Mouse (Mus musculus): Measurements from ENCODE around the gene Nrxn1.

Nrxn1 gene

DNA sequence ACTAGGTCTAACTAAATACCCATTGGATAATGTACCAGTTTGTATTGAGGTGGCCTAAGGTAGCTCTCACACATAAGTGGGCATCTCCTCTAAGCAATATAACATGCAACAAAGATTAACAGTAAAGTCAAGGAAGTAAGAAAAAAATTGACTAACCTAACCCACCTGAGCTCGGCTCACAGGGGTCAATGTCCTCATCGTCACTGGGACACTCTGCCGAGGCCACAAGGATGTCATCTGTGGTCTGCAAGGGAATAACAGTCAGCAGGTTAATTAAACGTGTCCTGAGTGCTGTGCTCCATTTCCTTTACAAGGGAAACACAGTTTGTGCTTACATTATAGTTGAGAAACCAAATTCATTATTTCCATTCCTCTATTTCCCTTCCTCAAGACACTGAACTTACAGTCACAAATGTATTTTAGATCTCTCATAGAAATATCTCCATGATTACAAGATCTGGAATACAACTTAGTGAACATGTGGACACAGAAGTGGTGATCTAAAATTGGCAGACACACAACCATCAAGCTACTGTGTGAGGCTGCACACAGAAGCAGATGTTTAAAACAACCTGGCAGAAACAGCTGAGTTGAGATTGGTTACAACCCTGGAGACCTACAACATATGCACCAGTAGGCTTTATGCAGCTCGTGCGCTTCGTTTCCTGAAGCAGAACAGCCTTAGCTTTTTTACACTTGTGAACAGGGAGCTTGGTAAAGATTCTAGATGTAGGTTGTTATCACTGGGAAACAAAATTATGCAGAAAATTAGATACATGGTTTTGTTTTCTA is 1033.4 kb downstream of the Nrxn1 start:
- DNase-seq: no peak

DNA sequence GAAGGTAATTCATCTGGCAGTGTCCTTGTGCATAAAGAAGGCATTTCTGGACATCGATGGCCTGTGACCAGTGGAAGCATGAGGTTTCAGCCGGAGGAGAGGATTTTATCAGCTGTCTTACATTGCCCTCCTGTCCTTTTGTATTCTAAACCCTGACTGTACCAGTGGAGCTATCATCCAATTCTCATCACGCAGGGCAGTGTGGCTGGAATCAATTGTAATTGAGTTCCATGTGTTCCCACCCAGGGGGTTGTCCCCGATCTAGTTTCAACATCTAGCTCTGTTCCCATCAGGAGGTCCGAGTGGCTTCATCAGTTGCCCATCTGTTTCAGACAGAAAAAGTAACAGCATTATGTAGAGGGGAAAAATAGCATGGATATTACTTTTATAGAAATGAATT is 1038.6 kb downstream of the Nrxn1 start:
- DNase-seq: no peak

DNA sequence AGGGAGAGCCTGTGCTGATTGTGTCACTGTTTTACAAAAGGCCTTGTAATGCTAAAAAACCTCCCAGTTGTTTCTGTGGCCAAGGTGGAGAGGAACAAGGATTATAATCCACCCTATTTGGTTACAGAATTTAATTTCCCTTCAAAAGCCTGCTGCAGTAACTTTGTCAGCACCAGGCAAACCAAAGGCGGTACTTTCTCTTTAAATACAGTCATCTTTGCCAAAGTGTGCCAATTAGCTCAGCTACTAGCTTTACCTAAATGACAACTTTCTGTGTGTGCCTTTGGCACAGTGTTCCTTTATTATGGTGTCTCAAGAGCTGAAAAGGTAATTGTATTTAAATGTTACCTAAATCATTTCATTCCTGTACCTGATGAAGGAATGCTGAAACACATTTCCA is 1053.6 kb downstream of the Nrxn1 start:
- DNase-seq: no peak

DNA sequence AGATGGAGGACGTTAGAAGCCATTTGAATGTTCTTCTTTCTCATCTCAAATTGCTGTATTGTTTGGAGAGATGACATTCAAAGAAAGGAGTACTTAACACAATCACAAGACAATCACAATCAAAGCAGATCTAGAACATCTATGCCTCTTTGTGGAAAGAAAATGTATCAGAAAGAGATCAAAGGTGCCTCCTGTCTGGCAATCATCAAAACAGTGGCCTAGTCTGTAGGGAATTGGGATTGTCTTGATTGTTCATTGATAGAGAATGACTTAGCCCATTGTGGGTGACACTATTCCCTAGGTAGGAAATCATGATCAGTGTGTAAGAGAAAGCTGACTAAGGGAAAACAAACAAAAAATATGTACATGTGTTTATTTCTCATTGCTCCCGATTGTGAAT is 1060.5 kb downstream of the Nrxn1 start:
- no peak for DNase-seq

DNA sequence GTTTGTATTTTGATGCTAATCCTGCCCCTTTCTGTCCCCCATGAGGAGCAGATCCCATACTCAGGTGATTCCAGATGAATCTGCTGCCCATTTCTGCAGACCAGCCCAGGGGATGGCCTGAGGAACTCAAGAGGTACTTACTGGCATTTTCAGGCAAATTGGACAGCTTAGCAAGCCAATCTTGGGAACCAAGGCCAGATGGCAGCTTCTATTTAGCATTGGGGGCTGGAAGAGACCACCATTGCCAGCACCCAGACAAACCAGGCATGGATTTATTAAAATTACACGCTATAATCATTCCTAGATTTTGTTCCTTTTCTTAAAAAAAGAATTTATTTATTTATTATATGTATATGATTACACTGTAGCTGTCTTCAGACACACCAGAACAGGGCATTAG is 1076.2 kb downstream of the Nrxn1 start:
- DNase-seq: no peak

DNA sequence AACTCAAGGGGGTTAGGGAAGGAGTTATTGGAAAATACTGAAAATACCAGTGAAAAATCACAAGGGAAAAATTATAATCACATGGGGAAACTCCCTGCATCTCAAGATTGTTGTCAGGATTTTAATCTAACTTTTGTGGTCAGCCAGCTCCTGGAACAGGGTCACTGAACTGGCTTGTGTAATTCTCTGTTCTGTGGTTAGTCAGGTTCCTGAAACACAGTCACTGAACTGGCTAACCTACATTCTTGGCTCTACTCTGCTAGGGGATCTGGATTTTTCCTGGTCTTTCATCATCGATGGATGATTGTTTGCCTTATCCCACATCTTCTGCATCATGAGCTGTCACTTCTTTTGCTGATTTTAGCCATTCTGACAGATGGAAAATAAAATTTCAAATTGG is 1081.1 kb downstream of the Nrxn1 start:
- DNase-seq: no peak

DNA sequence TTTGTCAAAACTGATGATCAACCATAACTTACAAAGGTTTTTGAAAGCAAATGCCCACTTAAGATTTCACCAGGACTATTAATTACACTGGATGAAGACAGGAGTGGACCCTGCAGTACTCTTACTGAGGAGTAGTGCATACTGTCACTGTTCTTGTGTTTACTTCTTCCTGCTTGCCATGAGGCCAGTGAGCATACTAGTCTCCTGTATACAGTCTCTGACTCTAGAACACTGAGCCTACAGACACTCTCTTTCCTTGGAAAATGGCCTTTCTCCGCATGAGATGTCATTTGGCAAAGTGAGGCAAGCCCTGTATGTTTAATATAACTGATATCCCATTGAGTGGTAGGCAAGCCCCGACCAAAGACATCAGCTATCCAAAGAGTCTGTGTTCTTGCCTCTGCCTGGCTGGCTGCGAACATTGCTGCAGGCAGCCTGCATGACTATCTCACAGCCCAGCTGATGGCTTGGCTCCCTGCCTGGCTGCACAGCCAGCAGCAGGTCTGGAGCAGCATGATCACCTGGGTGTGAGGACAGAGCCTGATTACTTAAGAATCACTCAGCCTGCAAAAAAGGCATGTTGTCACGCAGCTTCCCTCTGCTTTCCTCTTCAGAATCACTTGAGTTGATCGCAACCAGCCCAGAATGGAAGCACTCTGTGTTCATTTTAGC is 1085.3 kb downstream of the Nrxn1 start:
- peak; percentile 86 for DNase-seq

DNA sequence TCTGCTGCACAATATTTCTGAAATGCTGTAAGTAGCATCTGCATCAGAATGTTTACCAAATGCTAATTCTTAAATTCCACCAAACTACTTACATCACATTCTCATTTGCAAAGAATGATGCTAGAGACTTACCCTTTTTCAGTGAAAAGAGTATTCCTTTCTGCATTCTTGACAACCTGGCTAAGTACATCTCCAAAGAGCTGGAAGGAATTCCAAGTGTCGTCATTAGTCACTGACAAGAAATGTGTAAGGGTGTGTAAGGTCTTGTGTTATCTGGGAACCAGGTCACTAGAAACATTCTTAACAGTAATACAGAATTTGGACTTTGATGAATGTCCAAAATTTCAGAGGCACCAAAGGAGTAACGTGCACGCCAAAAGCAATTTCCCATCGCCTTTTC is 1102.2 kb downstream of the Nrxn1 start:
- DNase-seq: no peak
